Mouse (Mus musculus): Measurements from ENCODE around the gene Ntrk3.

The Ntrk3 gene

DNA sequence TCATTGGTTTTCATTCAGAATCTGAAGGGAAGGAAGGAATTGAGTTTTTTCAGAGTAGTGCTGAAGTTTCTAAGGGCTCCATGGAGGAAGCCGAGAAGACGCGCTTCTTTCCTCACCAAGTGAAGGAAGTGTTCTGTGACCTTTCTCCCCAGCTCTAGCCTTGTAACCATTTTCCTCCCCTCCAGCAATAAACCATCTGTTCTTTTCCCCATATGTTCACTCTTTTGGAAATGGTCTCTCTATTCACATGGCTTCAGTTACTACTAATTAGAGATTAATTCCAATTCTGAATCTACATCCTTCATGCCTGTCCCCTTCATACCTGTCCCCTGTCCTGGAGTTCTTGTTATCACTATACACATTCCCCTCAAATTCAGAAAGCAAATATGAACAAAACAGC is 209.8 kb downstream of the Ntrk3 start:
- no peak for DNase-seq (ENCODE audit: extremely low read depth, low read depth, low spot score)

- no peak for DNase-seq (ENCODE audit: extremely low read depth, low read depth, low spot score)
These were observed 210.2 kb downstream of the Ntrk3 start for GRCm38 (mm10) chr7:78527564-78527963.

- DNase-seq (ENCODE audit: extremely low read depth, low read depth, low spot score): no peak
These were observed 217.4 kb downstream of the Ntrk3 start for GRCm38 (mm10) chr7:78520243-78520927.

- no peak for DNase-seq (ENCODE audit: extremely low read depth, low read depth, low spot score)
These were observed 218.1 kb downstream of the Ntrk3 start for GRCm38 (mm10) chr7:78519689-78520088.

- DNase-seq (ENCODE audit: extremely low read depth, low read depth, low spot score): no peak
These were observed 218.9 kb downstream of the Ntrk3 start for GRCm38 (mm10) chr7:78518760-78519363.

GRCm38 (mm10) chr7:78515042-78515609 is 222.7 kb downstream of the Ntrk3 start:
- DNase-seq (ENCODE audit: extremely low read depth, low read depth, low spot score): no peak

DNA sequence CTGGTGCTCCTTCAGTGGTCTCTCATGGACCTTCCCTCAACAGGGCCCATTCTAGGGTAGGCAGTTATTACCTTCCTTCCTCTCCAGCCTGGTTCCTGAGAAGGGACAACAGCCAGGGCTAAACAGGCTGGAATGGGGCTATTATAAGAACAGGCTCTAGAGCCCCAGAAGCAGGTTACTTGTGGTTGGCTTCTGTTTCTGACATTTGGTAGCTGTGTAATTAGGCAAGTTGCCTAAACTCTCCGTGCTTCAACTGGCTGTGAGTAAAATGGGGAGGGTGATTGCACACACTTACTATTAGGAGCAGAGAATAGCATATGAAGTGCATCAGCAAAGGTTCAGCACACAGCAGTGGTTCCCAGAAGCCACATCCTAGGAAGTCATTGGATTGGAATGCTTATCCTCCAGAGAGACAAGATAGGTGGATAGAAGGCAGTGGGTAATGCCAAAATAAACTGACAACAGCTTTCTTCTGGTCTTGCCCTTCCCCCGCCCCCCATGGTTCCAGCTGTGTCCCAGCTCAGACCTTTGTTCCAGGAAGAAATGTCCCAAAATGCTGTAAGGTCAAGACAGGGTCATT is 230.7 kb downstream of the Ntrk3 start:
- no peak for DNase-seq (ENCODE audit: extremely low read depth, low read depth, low spot score)

GRCm38 (mm10) chr7:78500863-78501262 is 236.9 kb downstream of the Ntrk3 start:
- no peak for DNase-seq (ENCODE audit: extremely low read depth, low read depth, low spot score)

DNA sequence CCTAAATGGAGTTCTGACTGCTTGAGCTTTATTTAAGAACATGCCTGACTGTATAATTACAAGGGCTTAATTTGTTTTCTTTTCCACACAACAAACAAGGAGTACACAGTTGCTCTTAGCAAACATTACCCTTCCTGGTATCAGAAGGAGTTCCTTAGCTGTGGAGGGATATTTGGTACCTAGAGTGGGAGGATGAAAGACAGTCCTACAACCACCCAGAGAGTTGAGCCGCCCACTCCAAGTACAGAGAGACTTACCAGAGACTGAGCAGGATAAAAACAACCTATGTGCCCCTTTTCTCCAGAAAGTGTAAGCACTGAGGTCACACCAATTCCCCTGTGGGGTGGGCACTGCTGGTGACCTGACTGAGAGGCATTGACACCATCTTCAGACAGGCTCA is 237.8 kb downstream of the Ntrk3 start:
- no peak for DNase-seq (ENCODE audit: extremely low read depth, low read depth, low spot score)

GRCm38 (mm10) chr7:78498356-78498755 is 239.5 kb downstream of the Ntrk3 start:
- no peak for DNase-seq (ENCODE audit: extremely low read depth, low read depth, low spot score)

- no peak for DNase-seq (ENCODE audit: extremely low read depth, low read depth, low spot score)
These were observed 240.0 kb downstream of the Ntrk3 start for GRCm38 (mm10) chr7:78497819-78498218.

- DNase-seq (ENCODE audit: extremely low read depth, low read depth, low spot score): no peak
These were observed 244.2 kb downstream of the Ntrk3 start for GRCm38 (mm10) chr7:78493591-78493990.

- DNase-seq (ENCODE audit: extremely low read depth, low read depth, low spot score): no peak
These were observed 246.6 kb downstream of the Ntrk3 start for GRCm38 (mm10) chr7:78491176-78491575.

DNA sequence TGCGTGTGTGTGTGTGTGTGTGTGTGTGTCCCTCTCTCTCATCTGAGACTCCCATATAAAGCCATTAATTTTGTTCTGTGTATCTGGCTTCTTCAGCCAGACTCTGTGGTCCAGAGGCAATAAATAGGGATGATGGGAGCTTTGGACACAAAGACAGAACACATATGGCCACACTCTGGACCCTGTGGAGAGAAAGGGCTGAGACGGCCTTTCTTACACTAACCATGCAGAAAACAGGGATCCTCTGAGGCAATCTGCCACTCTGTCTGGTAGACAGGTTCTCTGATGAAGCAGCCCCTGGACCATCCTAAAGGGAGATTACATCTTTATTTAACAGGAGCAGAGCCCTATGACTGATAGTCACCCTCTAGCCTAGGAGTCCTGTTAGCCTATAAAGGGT is 253.5 kb downstream of the Ntrk3 start:
- DNase-seq (ENCODE audit: extremely low read depth, low read depth, low spot score): no peak

DNA sequence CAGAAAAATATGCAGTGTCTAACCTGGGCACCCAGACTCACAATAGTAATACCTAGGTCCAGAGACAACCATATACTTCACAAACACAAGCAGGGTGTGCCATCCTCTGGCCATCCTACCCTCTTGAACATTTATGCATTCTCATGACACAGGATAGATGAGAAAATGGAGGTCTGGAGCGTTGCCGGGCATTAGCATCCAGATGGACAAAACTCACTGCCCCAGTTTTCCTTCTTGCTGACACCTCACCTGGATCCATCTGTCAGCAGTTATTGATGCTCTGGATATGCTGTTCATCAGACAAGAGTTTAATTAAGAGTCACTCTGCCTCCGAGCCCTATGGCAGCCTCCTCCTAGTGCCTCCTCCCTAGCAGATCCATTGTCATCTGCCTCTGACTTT is 254.1 kb downstream of the Ntrk3 start:
- DNase-seq (ENCODE audit: extremely low read depth, low read depth, low spot score): no peak

- DNase-seq (ENCODE audit: extremely low read depth, low read depth, low spot score): peak; percentile 31
These were observed 254.8 kb downstream of the Ntrk3 start for GRCm38 (mm10) chr7:78483061-78483460.

- peak; percentile 42 for DNase-seq (ENCODE audit: extremely low read depth, low read depth, low spot score)
These were observed 258.9 kb downstream of the Ntrk3 start for GRCm38 (mm10) chr7:78478881-78479280.

GRCm38 (mm10) chr7:78471755-78472154 is 266.1 kb downstream of the Ntrk3 start:
- DNase-seq (ENCODE audit: extremely low read depth, low read depth, low spot score): no peak

DNA sequence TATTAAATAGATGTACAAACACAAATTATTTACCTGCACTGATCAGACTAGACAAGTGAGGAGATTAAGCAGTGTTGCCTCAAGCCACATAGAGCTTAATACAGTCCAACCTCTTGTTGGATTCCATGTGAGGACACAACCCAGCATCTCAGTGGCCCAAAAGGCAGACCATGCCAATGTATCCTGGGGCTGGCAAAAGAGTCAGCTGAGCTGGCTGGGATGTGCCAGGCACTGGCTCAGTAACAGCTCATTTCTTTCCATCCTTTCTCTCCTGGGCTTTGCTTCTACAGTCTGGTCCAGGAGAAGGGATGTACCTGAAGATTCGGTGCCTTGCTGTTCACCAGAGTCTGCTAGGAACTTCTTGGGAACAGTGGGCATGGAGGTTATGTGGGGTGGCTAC is 266.5 kb downstream of the Ntrk3 start:
- no peak for DNase-seq (ENCODE audit: extremely low read depth, low read depth, low spot score)

DNA sequence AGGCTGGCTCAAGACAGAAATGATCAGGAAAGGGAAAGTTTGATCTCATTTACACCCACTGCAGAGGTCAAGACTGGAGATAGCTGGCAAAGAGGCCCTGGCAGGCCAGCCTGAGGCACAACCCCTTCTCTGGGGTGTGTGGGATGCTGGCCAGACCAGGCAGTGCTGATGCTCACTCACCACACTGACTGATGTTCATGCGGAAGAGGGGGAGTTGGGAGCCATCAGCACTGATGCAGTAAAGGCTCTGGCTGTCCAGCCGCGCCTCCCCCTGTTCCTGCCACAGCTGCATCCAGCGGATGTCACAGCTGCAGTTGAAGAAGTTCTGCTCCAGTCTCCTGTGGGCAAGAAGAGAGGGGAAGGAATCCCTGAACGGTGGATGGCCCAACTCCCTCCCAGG is 275.2 kb downstream of the Ntrk3 start:
- no peak for DNase-seq (ENCODE audit: extremely low read depth, low read depth, low spot score)

- no peak for DNase-seq (ENCODE audit: extremely low read depth, low read depth, low spot score)
These were observed 278.8 kb downstream of the Ntrk3 start for GRCm38 (mm10) chr7:78459021-78459420.

DNA sequence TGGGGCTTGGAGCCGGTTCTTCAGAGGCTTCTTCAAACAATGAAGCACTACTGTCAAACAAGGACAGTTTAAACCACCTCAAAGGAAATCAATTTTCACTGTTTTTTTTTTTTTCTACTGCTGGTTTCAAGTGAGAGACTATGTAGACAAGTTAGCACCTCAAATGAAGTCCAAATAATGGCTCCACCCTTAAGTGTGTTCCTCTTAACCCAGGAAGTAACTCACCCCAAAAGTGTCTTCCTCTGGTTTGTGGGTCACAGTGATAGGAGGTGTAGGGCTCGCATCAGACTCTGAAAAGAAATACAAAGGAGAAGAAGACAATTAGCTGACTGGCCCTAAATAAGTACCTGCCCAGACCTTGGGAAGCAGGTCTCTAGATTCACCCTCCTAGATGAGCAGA is 286.1 kb downstream of the Ntrk3 start:
- DNase-seq (ENCODE audit: extremely low read depth, low read depth, low spot score): no peak

Measured in fat pad, adult 2 months (tissue).